Mouse (Mus musculus) neural tube, embryonic 14.5 days (tissue): ENCODE measurements around the gene Hnrnpu. TPM values are rescaled to one million over a fixed set of nuclear protein-coding genes. Genes with fewer than 3 reads are reported as not detected.

Experiments
- ATAC-seq: fragments of 200-750 bp; cut with Nextera tagmentation; 2 replicates; pipeline ENCODE4 v1.8.0; 2017; ENCODE audit warnings: low read depth, mild to moderate bottlenecking, moderate TSS enrichment, moderate library complexity
- H3K27ac ChIP-seq: fragments of 300-500 bp; sonication (generic); 2 replicates; pipeline ENCODE4 v1.5.1; 2014; ENCODE audit warnings: low read depth, mild to moderate bottlenecking, control low read depth, low read length, moderate library complexity, mixed read lengths
- H3K27me3 ChIP-seq: fragments of 300-500 bp; sonication (generic); 2 replicates; pipeline ENCODE4 v1.6.1; 2014; ENCODE audit warnings: low read length; ENCODE audit not compliant: control insufficient read depth, insufficient read depth
- H3K36me3 ChIP-seq: fragments of 300-500 bp; sonication (generic); 2 replicates; pipeline ENCODE4 v1.6.1; 2014; ENCODE audit warnings: low read length, mixed read lengths; ENCODE audit not compliant: control insufficient read depth, insufficient read depth
- H3K4me1 ChIP-seq: fragments of 300-500 bp; sonication (generic); 2 replicates; pipeline ENCODE4 v1.6.1; 2014; ENCODE audit warnings: low read length; ENCODE audit not compliant: control insufficient read depth, insufficient read depth
- H3K4me2 ChIP-seq: fragments of 300-500 bp; sonication (generic); 2 replicates; pipeline ENCODE4 v1.6.1; 2014; ENCODE audit warnings: mild to moderate bottlenecking, low read depth, low read length, control low read depth
- H3K4me3 ChIP-seq: fragments of 300-500 bp; sonication (generic); 2 replicates; pipeline ENCODE4 v1.5.1; 2014; ENCODE audit warnings: low read depth, low read length, control low read depth, mixed read lengths
- H3K9ac ChIP-seq: fragments of 300-500 bp; sonication (generic); replicated peaks from 2 replicates; pipeline ENCODE4 v1.6.1; 2014; ENCODE audit warnings: low read depth, mild to moderate bottlenecking, control low read depth, low read length, mixed read lengths
- H3K9me3 ChIP-seq: fragments of 300-500 bp; sonication (generic); 2 replicates; pipeline ENCODE4 v1.6.1; 2016; ENCODE audit warnings: low read length; ENCODE audit not compliant: control insufficient read depth
- WGBS: fragments of 180-500 bp; shearing (Covaris S2); extraction: QIAGEN DNeasy Blood & Tissue Kit; methylation state at CpG from one replicate; pipeline ENCODE4 v1.1.7; 2014; 5-methylcytosine and 5-hydroxymethylcytosine counted together
- polyA plus RNA-seq: library from polyadenylated mRNA; unstranded; fragments of >200 nt; fragmentation: Nextera tagmentation; extraction: Ambion mirVana; gene quantifications from 2 replicates; pipeline ENCODE4 v1.2.1, GENCODE M21; 2014

Hnrnpu gene
- polyA plus RNA-seq, 1 experiment from 2014 or later = 267 TPM

DNA sequence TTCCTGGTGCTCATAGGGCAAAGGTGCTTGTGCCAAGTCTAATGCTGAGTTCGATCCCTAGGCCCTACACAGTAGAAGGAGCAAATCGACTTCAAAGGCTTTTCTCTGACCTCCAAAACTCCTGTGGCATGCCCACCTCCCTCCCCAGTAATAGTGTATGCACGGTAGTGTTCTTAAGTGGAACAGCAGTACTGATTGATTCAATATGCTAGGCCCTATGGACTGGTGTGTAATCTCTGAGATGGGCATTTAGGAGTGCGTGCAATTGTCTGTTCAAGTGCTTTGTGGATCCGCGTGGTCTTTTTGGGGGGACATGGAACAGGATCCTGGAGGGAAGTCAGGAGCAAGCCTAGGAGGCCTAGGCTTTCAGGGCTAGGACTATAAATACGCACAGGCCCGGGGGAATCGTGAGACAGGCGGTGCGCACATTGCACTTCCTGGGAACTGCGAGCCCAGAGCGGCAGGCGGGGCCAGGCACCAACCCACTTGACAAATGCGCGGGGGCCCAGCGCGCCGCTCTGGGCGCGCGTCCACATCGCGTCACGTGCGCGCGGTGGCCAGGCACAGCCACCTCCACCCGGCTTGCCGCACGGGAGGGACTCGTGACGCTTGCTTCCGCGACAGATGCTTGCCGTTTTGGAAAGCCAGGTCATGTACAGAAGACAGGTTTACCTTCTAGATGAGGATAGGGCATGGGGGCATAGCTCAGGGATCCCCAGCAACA, 31.1 kb upstream of the Hnrnpu start:
- Histone ChIP-seq H3K27ac (peak overlapping the region; percentile 81), H3K9me3 (no peaks in the 10 kb centered on the region), H3K9ac (peak overlapping the region; percentile 58), H3K4me2 (peak overlapping the region; percentile 89), H3K4me3 (peak overlapping the region; percentile 45), H3K36me3 (no peaks in the 10 kb centered on the region), H3K27me3 (no peaks in the 10 kb centered on the region), H3K4me1 (0 out of 2 replicates have a peak, but pooled peaks cover 3% of the 10 kb centered on the region)
- 2% methylated on average over 36 of the region's 36 CpGs for WGBS
- peak; percentile 97 for ATAC-seq

DNA sequence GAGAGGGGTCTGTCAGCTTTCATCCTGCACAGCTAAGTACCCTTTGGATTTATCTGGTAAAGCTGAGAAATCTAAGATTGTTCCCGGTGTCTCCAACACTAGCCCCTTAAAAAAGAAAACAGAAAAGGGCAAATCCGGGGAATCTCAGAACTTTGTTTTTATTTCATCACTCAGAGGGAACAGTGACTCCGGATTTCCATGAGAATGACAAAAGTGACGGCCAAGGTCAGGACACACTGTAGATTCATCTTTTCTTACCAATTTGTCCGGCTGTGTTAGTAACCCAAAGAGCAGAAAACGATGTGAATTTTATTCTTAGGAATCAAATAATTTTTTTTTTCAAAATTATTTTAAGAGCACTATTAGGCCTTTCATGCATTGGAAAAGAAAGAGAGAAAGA, 30.5 kb upstream of the Hnrnpu start:
- H3K4me1 ChIP-seq = 0 out of 2 replicates have a peak, but pooled peaks cover 3% of the 10 kb centered on the region
- no peak for ATAC-seq
- no peak overlapping the region; the same call in 1 of the 2 replicates for H3K9ac ChIP-seq
- no peak overlapping the region for H3K4me2 ChIP-seq
- no peaks in the 10 kb centered on the region for H3K36me3 ChIP-seq
- peak overlapping the region; percentile 81; the same call in 1 of the 2 replicates for H3K27ac ChIP-seq
- H3K27me3 ChIP-seq = no peaks in the 10 kb centered on the region
- WGBS = 78% methylated on average over 6 of the region's 6 CpGs
- no peaks in the 10 kb centered on the region for H3K9me3 ChIP-seq
- H3K4me3 ChIP-seq = no peak overlapping the region

DNA sequence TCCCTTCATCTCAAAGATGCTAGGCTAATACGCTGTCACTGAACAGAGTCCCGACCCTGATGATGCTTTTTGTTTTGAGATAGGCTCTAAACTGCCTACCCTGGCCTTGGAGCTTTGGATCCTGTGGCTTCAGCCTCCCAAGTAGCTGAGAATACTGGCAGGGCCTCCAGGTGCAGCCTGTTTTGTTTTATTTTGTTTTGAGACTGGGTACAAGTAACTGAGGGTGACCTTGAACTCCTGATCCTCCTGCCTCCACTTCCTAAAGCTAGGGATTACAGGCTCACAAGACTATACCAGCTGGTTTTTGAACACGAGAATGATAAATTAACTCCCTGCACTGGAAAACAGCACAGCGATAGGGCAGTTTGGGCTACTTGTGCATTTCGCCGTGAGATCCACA, 27.6 kb upstream of the Hnrnpu start:
- Histone ChIP-seq H3K36me3 (no peaks in the 10 kb centered on the region), H3K27ac (no peak overlapping the region), H3K4me3 (no peak overlapping the region), H3K9ac (no peak overlapping the region), H3K4me1 (0 out of 2 replicates have a peak, but pooled peaks cover 3% of the 10 kb centered on the region), H3K27me3 (no peaks in the 10 kb centered on the region), H3K4me2 (no peak overlapping the region), H3K9me3 (no peaks in the 10 kb centered on the region)
- ATAC-seq = no peak
- 93% methylated on average over 6 of the region's 6 CpGs for WGBS

DNA sequence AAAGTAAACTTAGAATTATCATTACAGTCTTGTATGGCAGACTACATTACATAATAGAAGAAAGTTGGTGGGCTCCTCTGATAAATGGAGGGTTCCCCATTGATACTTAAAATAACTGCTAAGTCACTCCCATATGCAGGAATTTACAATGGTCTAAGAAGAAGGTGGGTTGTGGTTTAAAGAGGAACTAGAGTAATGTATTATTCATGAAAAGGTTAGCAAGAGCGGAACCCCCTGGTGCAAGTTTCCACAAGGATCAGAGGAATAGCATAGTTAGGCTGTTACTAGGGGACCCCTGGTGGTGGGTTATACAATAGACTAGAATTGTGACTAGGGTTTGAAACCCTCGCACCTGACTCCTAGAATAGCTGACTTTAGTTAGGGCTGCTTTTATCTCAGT, 23.1 kb upstream of the Hnrnpu start:
- no peak for ATAC-seq
- Histone ChIP-seq H3K4me2 (no peak overlapping the region), H3K36me3 (no peaks in the 10 kb centered on the region), H3K4me1 (no peaks in the 10 kb centered on the region), H3K27ac (no peak overlapping the region), H3K4me3 (no peak overlapping the region), H3K9ac (no peak overlapping the region), H3K27me3 (no peaks in the 10 kb centered on the region), H3K9me3 (no peaks in the 10 kb centered on the region)
- 64% methylated on average over 2 of the region's 2 CpGs for WGBS

DNA sequence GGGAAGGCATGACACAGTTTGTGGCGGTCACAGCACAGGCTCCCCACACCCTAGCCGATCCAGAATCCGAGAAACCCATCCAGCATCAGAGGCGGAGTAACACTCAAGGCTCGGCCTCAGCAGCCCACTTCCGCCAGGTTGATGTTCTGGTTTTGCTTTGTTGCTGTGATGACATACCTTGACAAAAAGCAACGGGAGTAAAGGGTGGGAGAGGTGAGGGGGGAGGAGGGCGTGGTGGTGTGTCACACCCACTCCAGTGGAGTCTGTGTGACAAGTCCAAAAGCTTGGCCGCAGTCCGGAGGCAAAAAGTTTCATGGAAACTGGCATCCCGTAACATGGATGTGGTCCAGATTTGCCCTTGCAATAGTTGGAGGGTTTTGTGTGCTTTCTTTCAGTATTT, 22.7 kb upstream of the Hnrnpu start:
- no peak overlapping the region for H3K4me3 ChIP-seq
- H3K36me3 ChIP-seq = no peaks in the 10 kb centered on the region
- no peaks in the 10 kb centered on the region for H3K4me1 ChIP-seq
- H3K27ac ChIP-seq = no peak overlapping the region
- no peak overlapping the region for H3K4me2 ChIP-seq
- no peaks in the 10 kb centered on the region for H3K9me3 ChIP-seq
- H3K27me3 ChIP-seq = no peaks in the 10 kb centered on the region
- 85% methylated on average over 11 of the region's 11 CpGs for WGBS
- ATAC-seq = no peak
- H3K9ac ChIP-seq = no peak overlapping the region

DNA sequence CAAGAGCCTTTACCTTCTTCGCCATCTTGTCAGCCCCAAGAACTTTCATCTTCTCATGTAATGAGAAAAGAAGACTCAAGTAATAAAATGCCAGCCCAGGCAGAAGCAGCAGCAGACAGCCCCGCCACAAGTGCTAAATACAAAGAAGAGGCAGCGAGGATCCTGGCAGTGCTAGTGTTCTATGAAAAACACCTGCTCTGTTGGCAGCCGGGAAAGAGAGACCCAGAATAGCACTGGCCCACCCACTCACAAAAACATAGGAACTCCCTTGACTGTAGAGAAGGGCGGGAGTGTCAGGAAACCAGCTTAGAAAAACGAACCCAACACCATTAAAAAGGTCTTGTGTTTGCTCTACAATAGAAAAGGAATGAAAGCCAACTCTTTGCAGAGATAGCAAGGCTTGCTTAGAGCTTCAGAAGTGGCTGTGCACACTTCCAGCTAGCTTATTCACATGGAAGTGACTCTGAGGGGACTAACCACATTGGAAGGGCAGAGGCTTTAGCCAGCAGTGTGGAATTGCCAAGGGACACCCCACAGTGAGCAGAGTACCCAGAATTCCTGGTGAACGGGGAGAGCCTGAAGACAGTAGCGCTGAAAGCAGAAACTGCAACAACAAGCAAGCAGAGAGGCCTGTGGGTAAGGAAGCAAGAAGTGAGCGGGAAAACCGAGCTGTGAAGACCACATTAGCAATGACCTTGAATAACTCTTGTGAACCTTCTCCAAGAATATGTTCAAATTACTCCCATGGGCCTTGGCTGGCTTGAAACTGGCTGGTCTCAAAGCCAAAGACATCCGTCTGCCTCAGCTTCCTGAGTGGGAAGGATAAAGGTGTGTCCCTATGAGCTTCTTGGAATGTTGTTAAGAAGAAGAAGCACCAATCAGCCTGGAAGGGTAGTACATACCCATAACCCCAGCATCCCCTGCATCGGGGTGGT, 20.4 kb upstream of the Hnrnpu start:
- no peak overlapping the region for H3K4me2 ChIP-seq
- H3K27ac ChIP-seq = no peak overlapping the region
- H3K27me3 ChIP-seq = no peaks in the 10 kb centered on the region
- 71% methylated on average over 12 of the region's 12 CpGs for WGBS
- H3K9ac ChIP-seq = no peak overlapping the region
- H3K4me1 ChIP-seq = no peaks in the 10 kb centered on the region
- ATAC-seq = no peak
- H3K4me3 ChIP-seq = no peak overlapping the region
- H3K9me3 ChIP-seq = no peaks in the 10 kb centered on the region
- H3K36me3 ChIP-seq = no peaks in the 10 kb centered on the region

DNA sequence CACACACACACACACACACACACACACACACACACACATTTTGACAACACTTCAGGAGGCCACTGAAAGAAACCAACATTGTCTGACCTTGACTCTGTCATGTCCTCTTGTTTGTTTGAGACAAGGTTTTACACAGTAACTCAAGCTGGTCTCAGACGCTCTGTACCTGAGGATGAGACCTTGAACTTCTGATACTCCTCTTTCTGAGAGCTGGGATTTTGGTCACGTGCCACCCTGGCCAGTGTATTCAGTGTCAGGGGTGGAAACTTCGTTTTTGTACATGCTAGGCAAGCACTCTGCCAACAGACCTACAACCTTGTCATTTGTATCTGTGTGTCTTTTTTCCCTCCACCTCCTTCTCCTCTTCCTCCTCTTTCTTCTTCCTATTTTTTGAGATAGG, 17.0 kb upstream of the Hnrnpu start:
- H3K36me3 ChIP-seq = no peaks in the 10 kb centered on the region
- H3K4me3 ChIP-seq = no peak overlapping the region
- H3K9ac ChIP-seq = no peak overlapping the region
- no peak overlapping the region for H3K4me2 ChIP-seq
- no peak overlapping the region for H3K27ac ChIP-seq
- no peaks in the 10 kb centered on the region for H3K27me3 ChIP-seq
- H3K4me1 ChIP-seq = no peaks in the 10 kb centered on the region
- no peaks in the 10 kb centered on the region for H3K9me3 ChIP-seq
- ATAC-seq = no peak
- 74% methylated on average over 3 of the region's 3 CpGs for WGBS

DNA sequence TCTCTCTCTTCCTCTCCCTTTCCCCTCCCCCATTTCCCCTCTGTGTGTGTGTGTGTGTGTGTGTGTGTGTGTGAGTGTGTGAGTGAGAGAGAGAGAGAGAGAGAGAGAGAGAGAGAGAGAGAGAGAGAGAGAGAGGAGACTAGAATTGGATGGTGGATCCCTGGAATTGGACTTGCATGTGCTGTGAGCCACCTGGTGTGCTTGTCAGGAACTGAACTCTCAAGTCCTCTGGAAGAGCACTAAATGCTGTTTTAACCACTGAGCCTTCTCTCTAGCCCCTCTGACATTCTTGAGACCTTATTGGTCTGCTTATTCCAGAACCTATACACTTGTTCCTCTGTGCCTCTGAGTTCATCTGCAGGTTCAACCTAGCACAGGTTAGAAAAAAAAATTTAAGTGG, 14.0 kb upstream of the Hnrnpu start:
- Histone ChIP-seq H3K27ac (no peak overlapping the region), H3K4me2 (no peak overlapping the region), H3K4me1 (no peaks in the 10 kb centered on the region), H3K9ac (no peak overlapping the region), H3K9me3 (no peaks in the 10 kb centered on the region), H3K36me3 (no peaks in the 10 kb centered on the region), H3K27me3 (no peaks in the 10 kb centered on the region), H3K4me3 (no peak overlapping the region)
- ATAC-seq = no peak

DNA sequence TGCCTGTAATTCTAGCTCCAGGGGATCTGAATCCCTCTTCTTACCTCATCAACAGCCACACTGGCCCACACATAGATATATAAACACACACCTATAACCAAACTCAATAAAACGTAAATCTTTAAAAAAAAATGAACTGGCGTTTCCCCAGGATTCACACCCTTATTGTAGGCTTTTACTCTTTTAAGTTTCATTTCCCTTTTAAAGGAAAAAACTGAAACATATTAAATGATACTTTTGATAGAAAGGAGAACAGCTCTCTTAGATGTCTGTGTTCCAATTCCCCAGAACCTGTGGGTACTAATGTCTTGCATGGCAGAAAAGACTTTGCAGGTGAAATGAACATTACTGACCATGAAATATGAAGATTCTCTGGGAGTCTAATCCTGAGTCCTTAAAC, 13.2 kb upstream of the Hnrnpu start:
- ATAC-seq = no peak
- H3K4me1 ChIP-seq = no peaks in the 10 kb centered on the region
- no peak overlapping the region for H3K4me3 ChIP-seq
- WGBS = 98% methylated on average over 2 of the region's 2 CpGs
- no peaks in the 10 kb centered on the region for H3K27me3 ChIP-seq
- H3K9me3 ChIP-seq = no peaks in the 10 kb centered on the region
- no peaks in the 10 kb centered on the region for H3K36me3 ChIP-seq
- no peak overlapping the region for H3K4me2 ChIP-seq
- no peak overlapping the region for H3K9ac ChIP-seq
- no peak overlapping the region for H3K27ac ChIP-seq
